11 mouse cellular contexts compared by ENCODE assay signal in the genomic region with DNA sequence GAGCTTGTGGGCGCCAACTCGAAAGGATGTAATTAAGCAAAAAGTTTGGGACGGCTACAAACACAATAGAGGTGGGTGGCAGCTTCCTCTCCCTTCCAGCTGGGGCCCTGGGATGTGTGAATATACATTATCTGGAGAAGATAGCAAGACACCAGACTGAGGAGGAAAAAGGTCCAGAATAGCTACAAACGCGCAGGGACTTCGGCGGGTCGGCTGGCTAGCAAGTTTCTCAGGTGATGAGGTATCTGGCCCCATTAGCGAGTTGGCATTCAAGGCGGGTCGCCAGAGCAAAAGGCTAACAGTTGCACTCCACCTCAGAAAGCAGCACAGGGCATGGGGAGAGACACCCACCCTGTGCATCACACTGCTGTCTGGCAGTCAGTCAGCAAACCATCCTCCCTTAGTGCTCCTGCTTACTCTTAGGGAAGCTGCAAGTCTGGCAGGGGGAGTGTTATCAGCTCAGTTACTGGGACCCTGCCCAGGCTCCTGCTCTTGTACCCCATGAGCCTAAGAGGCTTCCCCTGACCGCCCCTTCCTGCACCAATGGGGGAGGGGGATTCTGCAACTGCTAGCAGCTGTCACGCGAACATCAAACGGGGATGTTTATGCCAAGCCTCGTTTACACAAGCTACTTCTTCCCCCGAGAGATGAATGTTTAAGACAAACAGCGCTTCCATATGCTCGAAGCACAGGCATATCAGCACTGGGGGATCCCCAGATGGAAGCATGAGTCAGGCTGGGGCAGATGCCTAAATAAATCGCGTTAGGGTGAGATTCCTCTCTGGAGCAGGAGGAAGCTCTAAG.
A peak's percentile ranks its signal among the peaks of the same experiment; 100 is the strongest.
DNase-seq lines count a peak whose midpoint lies in the region; ATAC-seq and TF ChIP-seq lines count a peak whose summit lies in the region.
"Had no signal": no experiment of that assay in that cellular context is flagged by ENCODE, and none has a peak within 500 bp of the region (broad histone marks: within the 10 kb centered on the region; RNA-seq: fewer than 3 reads in every experiment).

No protein-coding gene starts in this region.

- WGBS in hindbrain, embryonic 10.5 days = 69% methylated on average over 21 of the region's 21 CpGs
- 74% methylated on average over 21 of the region's 21 CpGs for WGBS in hindbrain, embryonic 11.5 days
- WGBS in neural tube, embryonic 14.5 days = 48% methylated on average over 21 of the region's 21 CpGs
- WGBS in liver, embryonic 11.5 days = 62% methylated on average over 21 of the region's 21 CpGs
- 39% methylated on average over 21 of the region's 21 CpGs for WGBS in heart, adult 2 months

- no peak for TF ChIP-seq EP300 in heart, adult 2 months (IDR thresholded peaks at IDR 0.05; ENCODE audit: insufficient read depth, low read depth, low read length)

- ATAC-seq in hindbrain, embryonic 11.5 days (ENCODE audit: low FRiP score) = no peak
- ATAC-seq in neural tube, embryonic 14.5 days (ENCODE audit: low read depth) = peak; percentile 39; the same call in 1 of the 2 replicates
- ATAC-seq in liver, embryonic 11.5 days (replicated peaks; ENCODE audit: low FRiP score) = no peak

- TF ChIP-seq POLR2A in heart, adult 2 months (IDR thresholded peaks at IDR 0.05; ENCODE audit: insufficient read depth, low read depth, low read length) = no peak

- H3K27me3 ChIP-seq in hindbrain, embryonic 10.5 days (ENCODE audit: insufficient read depth, poor library complexity, severe bottlenecking) = no peaks in the 10 kb centered on the region
- H3K27me3 ChIP-seq in hindbrain, embryonic 11.5 days (ENCODE audit: control insufficient read depth, insufficient read depth, low read length) = no peaks in the 10 kb centered on the region
- no peaks in the 10 kb centered on the region for H3K27me3 ChIP-seq in neural tube, embryonic 14.5 days (ENCODE audit: control insufficient read depth, insufficient read depth, low read length)
- H3K27me3 ChIP-seq in liver, embryonic 11.5 days (replicated peaks; ENCODE audit: control insufficient read depth, insufficient read depth, low read length) = no peaks in the 10 kb centered on the region
- H3K27me3 ChIP-seq in heart, adult 2 months (ENCODE audit: control insufficient read depth, insufficient read depth, low read length) = no peaks in the 10 kb centered on the region

- H3K4me2 ChIP-seq in hindbrain, embryonic 11.5 days (replicated peaks; ENCODE audit: low read depth, low read length) = no peak overlapping the region
- H3K4me2 ChIP-seq in neural tube, embryonic 14.5 days (ENCODE audit: low read depth, low read length) = no peak overlapping the region
- no peak overlapping the region for H3K4me2 ChIP-seq in liver, embryonic 11.5 days
- H3K4me2 ChIP-seq: heart, embryonic 13.5 days had no signal

- no peak overlapping the region for H3K9ac ChIP-seq in hindbrain, embryonic 11.5 days (ENCODE audit: low read depth, low read length)
- no peak overlapping the region for H3K9ac ChIP-seq in neural tube, embryonic 14.5 days (replicated peaks; ENCODE audit: low read depth, low read length)
- no peak overlapping the region for H3K9ac ChIP-seq in liver, embryonic 11.5 days (ENCODE audit: low read depth, low read length)
- H3K9ac ChIP-seq in heart, adult 2 months (ENCODE audit: low read depth, low read length) = no peak overlapping the region
- H3K9ac ChIP-seq: heart, embryonic 13.5 days had no signal

- H3K79me2 ChIP-seq in heart, adult 2 months (replicated peaks; ENCODE audit: control insufficient read depth, insufficient read depth, low read length) = no peaks in the 10 kb centered on the region

- no peak for TF ChIP-seq CTCF in heart, adult 2 months (IDR thresholded peaks at IDR 0.05)

- H3K4me3 ChIP-seq in hindbrain, embryonic 10.5 days = no peak overlapping the region
- no peak overlapping the region for H3K4me3 ChIP-seq in hindbrain, embryonic 11.5 days (ENCODE audit: low read depth, low read length)
- H3K4me3 ChIP-seq in neural tube, embryonic 14.5 days (ENCODE audit: low read depth, low read length) = no peak overlapping the region
- H3K4me3 ChIP-seq in liver, embryonic 11.5 days (ENCODE audit: low read depth, low read length) = no peak overlapping the region
- H3K4me3 ChIP-seq in heart, adult 2 months = no peak overlapping the region
- H3K4me3 ChIP-seq: heart, embryonic 13.5 days had no signal

- DNase-seq in hindbrain, embryonic 10.5 days (ENCODE audit: low spot score) = no peak
- no peak for DNase-seq in hindbrain, embryonic 11.5 days (ENCODE audit: low spot score)
- peak; percentile 14 for DNase-seq in brain, embryonic 18.5 days (ENCODE audit: low read depth, low spot score)
- peak; percentile 54 to 76 for DNase-seq in layer of hippocampus, adult 18-20 months (ENCODE audit: low spot score in 2 of 2)
- no peak for DNase-seq in liver, embryonic 11.5 days (ENCODE audit: low spot score)
- no peak for DNase-seq in heart, adult 2 months
- DNase-seq in cerebellum, postnatal 14 days = no peak
- DNase-seq: cerebellum, postnatal 36 days; kidney, adult 8-10 months had no signal

- H3K36me3 ChIP-seq in hindbrain, embryonic 10.5 days = peaks cover 7% of the 10 kb centered on the region; the same call in 1 of the 2 replicates
- no peaks in the 10 kb centered on the region for H3K36me3 ChIP-seq in hindbrain, embryonic 11.5 days (ENCODE audit: control insufficient read depth, insufficient read depth, low read length)
- H3K36me3 ChIP-seq in neural tube, embryonic 14.5 days (ENCODE audit: control insufficient read depth, insufficient read depth, low read length) = no peaks in the 10 kb centered on the region
- H3K36me3 ChIP-seq in liver, embryonic 11.5 days (ENCODE audit: control insufficient read depth, insufficient read depth, low read length) = no peaks in the 10 kb centered on the region
- H3K36me3 ChIP-seq in heart, adult 2 months (ENCODE audit: control insufficient read depth, insufficient read depth, low read length) = no peaks in the 10 kb centered on the region

- no peaks in the 10 kb centered on the region for H3K9me3 ChIP-seq in hindbrain, embryonic 10.5 days
- no peaks in the 10 kb centered on the region for H3K9me3 ChIP-seq in hindbrain, embryonic 11.5 days (ENCODE audit: control insufficient read depth, low read length)
- no peaks in the 10 kb centered on the region for H3K9me3 ChIP-seq in neural tube, embryonic 14.5 days (ENCODE audit: control insufficient read depth, low read length)
- no peaks in the 10 kb centered on the region for H3K9me3 ChIP-seq in liver, embryonic 11.5 days (ENCODE audit: control insufficient read depth, low read length)
- H3K9me3 ChIP-seq: heart, embryonic 13.5 days had no signal

- peaks cover 17% of the 10 kb centered on the region for H3K4me1 ChIP-seq in hindbrain, embryonic 10.5 days (replicated peaks)
- no peaks in the 10 kb centered on the region; the same call in 1 of the 2 replicates for H3K4me1 ChIP-seq in hindbrain, embryonic 11.5 days (replicated peaks; ENCODE audit: control insufficient read depth, insufficient read depth, low read length)
- H3K4me1 ChIP-seq in neural tube, embryonic 14.5 days (ENCODE audit: control insufficient read depth, insufficient read depth, low read length) = peaks cover 4% of the 10 kb centered on the region; the same call in 1 of the 2 replicates
- peaks cover 16% of the 10 kb centered on the region for H3K4me1 ChIP-seq in liver, embryonic 11.5 days (replicated peaks; ENCODE audit: control insufficient read depth, insufficient read depth, low read length)
- H3K4me1 ChIP-seq in heart, adult 2 months (ENCODE audit: control insufficient read depth, insufficient read depth, low read length) = no peaks in the 10 kb centered on the region

- peak overlapping the region; percentile 50; the same call in 1 of the 2 replicates for H3K27ac ChIP-seq in hindbrain, embryonic 10.5 days
- no peak overlapping the region for H3K27ac ChIP-seq in hindbrain, embryonic 11.5 days (ENCODE audit: low read depth, low read length)
- H3K27ac ChIP-seq in neural tube, embryonic 14.5 days (ENCODE audit: low read depth, low read length) = no peak overlapping the region
- no peak overlapping the region for H3K27ac ChIP-seq in liver, embryonic 11.5 days (ENCODE audit: low read depth, low read length)
- no peak overlapping the region for H3K27ac ChIP-seq in heart, adult 2 months
- H3K27ac ChIP-seq: heart, embryonic 13.5 days had no signal

- intact Hi-C loops in heart, adult 2 months (cut with DNase I) = no loop called here

Comparison
In these comparisons a context has a peak if more than half of its experiments do, and no peak if none do; other contexts are left out.
1. DNase-seq: peak in brain, embryonic 18.5 days (single experiment) and layer of hippocampus, adult 18-20 months (2 of 2); none in hindbrain, embryonic 10.5 days (single experiment), hindbrain, embryonic 11.5 days (single experiment), liver, embryonic 11.5 days (single experiment), heart, adult 2 months (0 of 2) and cerebellum, postnatal 14 days (0 of 2).